Mouse (Mus musculus) heart, embryonic 16.5 days (tissue): Measurements from ENCODE around the gene Tiam2. TPM values are rescaled to one million over a fixed set of nuclear protein-coding genes. Genes with fewer than 3 reads are reported as not detected.
"Not testable (repeated sequence)": the region's sequence is repeated elsewhere in the genome, so short reads cannot be mapped to it uniquely, and the experiment has no call there.

Experiments used
- ATAC-seq: fragments of 200-750 bp; cut with Nextera tagmentation; replicated peaks from 2 replicates; pipeline ENCODE4 v1.8.0; 2017; ENCODE audit warnings: moderate number of reproducible peaks; ENCODE audit not compliant: insufficient read depth, low FRiP score; ENCODE audit errors: extremely low read depth
- H3K27ac ChIP-seq: fragments of 300-500 bp; sonication (generic); 2 replicates; pipeline ENCODE4 v1.5.1; 2014; ENCODE audit warnings: mild to moderate bottlenecking, low read length, control low read depth, moderate library complexity
- H3K27me3 ChIP-seq: fragments of 300-500 bp; sonication (generic); 2 replicates; pipeline ENCODE4 v1.6.1; 2014; ENCODE audit warnings: low read length, mixed read lengths; ENCODE audit not compliant: control insufficient read depth, insufficient read depth
- H3K36me3 ChIP-seq: fragments of 300-500 bp; sonication (generic); 2 replicates; pipeline ENCODE4 v1.6.1; 2014; ENCODE audit not compliant: control insufficient read depth, insufficient read depth
- H3K4me1 ChIP-seq: fragments of 300-500 bp; sonication (generic); 2 replicates; pipeline ENCODE4 v1.6.1; 2014; ENCODE audit warnings: low read length, mixed read lengths; ENCODE audit not compliant: control insufficient read depth, insufficient read depth
- H3K4me2 ChIP-seq: fragments of 300-500 bp; sonication (generic); 2 replicates; pipeline ENCODE4 v1.6.1; 2014; ENCODE audit warnings: low read depth, mild to moderate bottlenecking, control low read depth, low read length
- H3K4me3 ChIP-seq: fragments of 300-500 bp; sonication (generic); 2 replicates; pipeline ENCODE4 v1.5.1; 2014; ENCODE audit warnings: mild to moderate bottlenecking, control low read depth, low read length
- H3K9ac ChIP-seq: fragments of 300-500 bp; sonication (generic); 2 replicates; pipeline ENCODE4 v1.6.1; 2014; ENCODE audit warnings: low read length, control low read depth
- H3K9me3 ChIP-seq: fragments of 300-500 bp; sonication (generic); replicated peaks from 2 replicates; pipeline ENCODE4 v1.6.1; 2016; ENCODE audit warnings: low read length; ENCODE audit not compliant: control insufficient read depth
- WGBS: fragments of 180-500 bp; shearing (Covaris S2); extraction: QIAGEN DNeasy Blood & Tissue Kit; methylation state at CpG from one replicate; pipeline ENCODE4 v1.1.7; 2014; 5-methylcytosine and 5-hydroxymethylcytosine counted together
- polyA plus RNA-seq: library from polyadenylated mRNA; unstranded; fragments of >200 nt; fragmentation: Nextera tagmentation; extraction: Ambion mirVana; gene quantifications from 2 replicates; pipeline ENCODE4 v1.2.1, GENCODE M21; 2015

The Tiam2 gene
- polyA plus RNA-seq, 1 experiment from 2014 or later, result 3.5 TPM

DNA sequence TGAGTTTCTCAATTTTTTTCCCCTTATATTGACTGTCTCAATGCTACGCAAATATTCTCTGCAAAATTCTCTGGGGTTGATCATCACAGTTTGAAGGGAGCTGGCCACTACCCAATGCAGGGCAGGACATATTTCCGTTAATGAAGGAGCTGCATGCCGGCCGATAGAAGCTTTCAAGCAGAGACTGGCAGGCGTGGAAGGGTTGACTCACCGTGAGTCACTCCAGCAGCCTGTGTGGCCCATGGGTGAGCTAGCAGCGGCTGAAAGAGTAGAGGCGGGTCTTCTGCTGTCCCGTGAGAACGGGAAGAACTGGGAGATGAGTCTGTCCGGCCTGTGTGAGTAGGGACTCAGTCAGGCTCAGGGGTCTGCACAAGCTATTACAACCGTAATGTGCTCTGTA, 23.6 kb downstream of the Tiam2 start:
- no peaks in the 10 kb centered on the region for H3K27me3 ChIP-seq
- H3K4me3 ChIP-seq, result no peak overlapping the region
- H3K36me3 ChIP-seq, result no peaks in the 10 kb centered on the region
- peak overlapping the region; percentile 12; the same call in 1 of the 2 replicates for H3K4me2 ChIP-seq
- no peaks in the 10 kb centered on the region for H3K9me3 ChIP-seq
- no peak overlapping the region for H3K9ac ChIP-seq
- no peak overlapping the region for H3K27ac ChIP-seq
- peak; percentile 49; the same call in 1 of the 2 replicates for ATAC-seq
- H3K4me1 ChIP-seq, result no peaks in the 10 kb centered on the region
- 40% methylated on average over 12 of the region's 12 CpGs for WGBS

GRCm38 (mm10) chr17:3350405-3350804, 24.0 kb downstream of the Tiam2 start:
- H3K4me1 ChIP-seq, result no peaks in the 10 kb centered on the region
- 79% methylated on average over 4 of the region's 4 CpGs for WGBS
- ATAC-seq, result no peak

GRCm38 (mm10) chr17:3351668-3352067, 25.3 kb downstream of the Tiam2 start:
- Histone ChIP-seq H3K4me2 (no peak overlapping the region), H3K4me1 (no peaks in the 10 kb centered on the region), H3K4me3 (no peak overlapping the region), H3K36me3 (no peaks in the 10 kb centered on the region), H3K9me3 (no peaks in the 10 kb centered on the region), H3K27me3 (no peaks in the 10 kb centered on the region), H3K27ac (no peak overlapping the region), H3K9ac (no peak overlapping the region)
- ATAC-seq, result no peak
- WGBS, result 62% methylated on average over 4 of the region's 4 CpGs

More at GRCm38 (mm10) chr17:3350405-3350804, 24.0 kb downstream of the Tiam2 start:
- H3K4me2 ChIP-seq, result peak overlapping the region; percentile 12; the same call in 1 of the 2 replicates
- no peaks in the 10 kb centered on the region for H3K9me3 ChIP-seq
- no peak overlapping the region for H3K27ac ChIP-seq
- H3K27me3 ChIP-seq, result no peaks in the 10 kb centered on the region
- no peak overlapping the region for H3K9ac ChIP-seq
- no peaks in the 10 kb centered on the region for H3K36me3 ChIP-seq
- no peak overlapping the region for H3K4me3 ChIP-seq

GRCm38 (mm10) chr17:3353141-3353540, 26.8 kb downstream of the Tiam2 start:
- H3K27ac ChIP-seq, H3K4me2 ChIP-seq, H3K36me3 ChIP-seq, H3K9me3 ChIP-seq, ATAC-seq, H3K4me3 ChIP-seq, H3K9ac ChIP-seq, H3K4me1 ChIP-seq, H3K27me3 ChIP-seq: not testable (repeated sequence)
- 93% methylated on average over 9 of the region's 10 CpGs for WGBS

DNA sequence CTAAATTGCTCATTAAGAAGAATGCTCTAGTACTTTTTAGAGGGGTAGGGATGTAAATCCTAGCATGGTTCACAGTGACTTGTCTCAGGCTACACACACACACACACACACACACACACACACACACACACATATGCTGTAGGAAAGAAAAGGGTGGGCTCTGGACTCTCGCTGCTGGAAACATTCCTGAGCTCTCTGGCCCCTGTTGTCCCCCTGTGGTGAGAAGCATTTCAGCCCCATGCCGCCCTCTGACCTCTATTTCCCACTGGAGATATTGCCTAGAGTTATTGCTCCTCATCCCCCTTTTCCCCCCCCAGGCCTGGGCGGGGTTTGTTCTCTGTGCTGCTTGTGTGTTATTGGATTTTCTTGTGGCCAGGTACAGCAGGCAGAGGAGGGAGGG, 28.5 kb downstream of the Tiam2 start:
- H3K27ac ChIP-seq, result no peak overlapping the region

GRCm38 (mm10) chr17:3356633-3357365, 30.4 kb downstream of the Tiam2 start:
- ATAC-seq, result no peak
- Histone ChIP-seq H3K27me3 (no peaks in the 10 kb centered on the region), H3K4me1 (no peaks in the 10 kb centered on the region), H3K4me2 (no peak overlapping the region), H3K9me3 (no peaks in the 10 kb centered on the region), H3K36me3 (no peaks in the 10 kb centered on the region), H3K9ac (no peak overlapping the region), H3K27ac (no peak overlapping the region), H3K4me3 (no peak overlapping the region)
- WGBS, result 79% methylated on average over 8 of the region's 8 CpGs

More for the DNA sequence above, 28.5 kb downstream of the Tiam2 start:
- Histone ChIP-seq H3K4me3 (no peak overlapping the region), H3K4me2 (no peak overlapping the region), H3K4me1 (no peaks in the 10 kb centered on the region), H3K36me3 (no peaks in the 10 kb centered on the region), H3K9ac (no peak overlapping the region), H3K27me3 (no peaks in the 10 kb centered on the region), H3K9me3 (no peaks in the 10 kb centered on the region)
- 53% methylated on average over 3 of the region's 3 CpGs for WGBS
- ATAC-seq, result no peak

GRCm38 (mm10) chr17:3360236-3360635, 33.9 kb downstream of the Tiam2 start:
- 14% methylated on average over 1 of the region's 1 CpGs for WGBS
- no peak overlapping the region for H3K4me3 ChIP-seq
- ATAC-seq, result no peak

DNA sequence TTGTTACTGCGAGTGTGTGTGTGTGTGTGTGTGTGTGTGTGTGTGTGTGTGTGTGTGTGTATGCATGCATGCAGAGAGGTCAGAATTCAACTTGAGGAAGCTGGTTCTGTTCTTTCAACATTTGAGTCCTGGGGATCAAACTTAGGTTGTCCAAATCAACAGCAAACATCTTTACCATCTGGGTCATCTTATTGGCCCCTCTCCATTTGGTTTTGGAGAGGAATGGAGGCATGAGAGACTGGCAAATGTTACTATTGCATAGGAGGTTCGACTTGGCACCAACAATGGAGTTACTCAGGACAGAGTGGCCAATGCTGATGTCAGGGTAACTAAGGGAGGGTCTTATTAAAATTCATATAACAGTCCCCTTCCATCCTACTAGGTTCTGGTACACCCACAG, 35.4 kb downstream of the Tiam2 start:
- Histone ChIP-seq H3K9ac (no peak overlapping the region), H3K27ac (no peak overlapping the region), H3K36me3 (no peaks in the 10 kb centered on the region), H3K4me1 (no peaks in the 10 kb centered on the region), H3K4me2 (no peak overlapping the region), H3K4me3 (no peak overlapping the region), H3K9me3 (no peaks in the 10 kb centered on the region), H3K27me3 (no peaks in the 10 kb centered on the region)
- WGBS, result 71% methylated on average over 2 of the region's 2 CpGs
- no peak for ATAC-seq

More at GRCm38 (mm10) chr17:3360236-3360635, 33.9 kb downstream of the Tiam2 start:
- no peak overlapping the region for H3K27ac ChIP-seq
- no peaks in the 10 kb centered on the region for H3K36me3 ChIP-seq
- H3K4me2 ChIP-seq, result no peak overlapping the region
- H3K9me3 ChIP-seq, result no peaks in the 10 kb centered on the region
- H3K9ac ChIP-seq, result no peak overlapping the region
- H3K4me1 ChIP-seq, result no peaks in the 10 kb centered on the region
- H3K27me3 ChIP-seq, result no peaks in the 10 kb centered on the region

DNA sequence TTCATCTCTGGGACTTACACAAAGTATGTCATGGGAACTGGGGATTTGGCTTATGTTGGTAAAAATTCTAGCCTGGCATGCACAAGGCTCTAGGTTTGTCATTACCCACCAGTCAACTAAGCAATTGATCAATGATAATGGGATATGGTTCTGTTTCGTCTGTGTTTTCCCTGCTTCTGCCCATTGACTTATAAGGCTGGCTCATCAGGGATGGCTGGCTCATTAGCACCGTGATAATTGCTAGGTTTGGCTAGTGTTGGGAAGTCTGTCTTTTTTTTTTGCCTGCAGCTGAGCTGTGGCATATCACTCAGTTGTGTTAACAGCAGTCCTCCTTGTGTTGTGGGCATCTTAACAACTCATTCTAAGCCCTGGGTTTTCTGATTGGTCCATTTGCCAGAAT, 36.8 kb downstream of the Tiam2 start:
- no peaks in the 10 kb centered on the region for H3K9me3 ChIP-seq
- 70% methylated on average over 2 of the region's 2 CpGs for WGBS

More for the DNA sequence above, 36.8 kb downstream of the Tiam2 start:
- H3K4me2 ChIP-seq, result no peak overlapping the region
- H3K27me3 ChIP-seq, result no peaks in the 10 kb centered on the region
- H3K27ac ChIP-seq, result no peak overlapping the region
- H3K9ac ChIP-seq, result no peak overlapping the region
- H3K4me3 ChIP-seq, result no peak overlapping the region
- H3K36me3 ChIP-seq, result no peaks in the 10 kb centered on the region
- H3K4me1 ChIP-seq, result no peaks in the 10 kb centered on the region
- no peak for ATAC-seq
